Mouse (Mus musculus): ENCODE results near the gene Sap30bp.

DNA sequence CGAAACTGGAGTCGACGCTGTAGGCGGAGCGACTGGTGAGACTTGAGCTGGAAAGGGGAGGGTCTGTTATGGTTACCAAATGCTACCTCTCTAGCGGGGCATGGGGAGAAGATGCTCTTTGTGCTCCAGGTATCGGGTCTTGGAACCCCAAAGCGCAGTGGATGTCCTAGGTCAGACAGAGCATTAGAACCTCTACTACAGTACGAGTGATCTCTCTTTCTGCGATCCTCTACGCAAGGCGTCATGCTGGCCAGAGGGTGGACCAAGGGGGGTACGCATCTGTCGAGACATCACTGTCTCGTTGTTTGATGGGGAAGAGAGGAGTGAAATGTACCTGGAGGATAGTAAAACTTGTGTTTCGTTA lies 647 bp downstream of the Sap30bp start:
- TF ChIP-seq CTCF (conservative IDR thresholded peaks at IDR 0.05 in 1 of 2, IDR thresholded peaks at IDR 0.05 in 1 of 2; ENCODE audit: low read depth in 2 of 2, low read length in 2 of 2) (no peak), ZNF384 (IDR thresholded peaks at IDR 0.05; ENCODE audit: low read depth, low read length) (no peak), MAFK (IDR thresholded peaks at IDR 0.05; ENCODE audit: insufficient replicate concordance, low read length) (no peak), TBP (conservative IDR thresholded peaks at IDR 0.05; ENCODE audit: low read depth, low read length) (no peak), POLR2A (IDR thresholded peaks at IDR 0.05; ENCODE audit: low read depth, low read length) (no peak), USF1 (IDR thresholded peaks at IDR 0.05; ENCODE audit: low read depth, low read length) (no peak), NELFE (IDR thresholded peaks at IDR 0.05; ENCODE audit: low read depth, low read length) (no peak), MEF2A (IDR thresholded peaks at IDR 0.05; ENCODE audit: borderline replicate concordance, low read depth, low read length) (no peak), MAZ (IDR thresholded peaks at IDR 0.05; ENCODE audit: low read depth, low read length) (no peak), EP300 (IDR thresholded peaks at IDR 0.05; ENCODE audit: low read length) (no peak), KAT2A (IDR thresholded peaks at IDR 0.05; ENCODE audit: insufficient replicate concordance, low read length) (no peak), MYC (IDR thresholded peaks at IDR 0.05; ENCODE audit: low read depth, low read length) (no peak; the same call in 1 of the 2 replicates), SIN3A (IDR thresholded peaks at IDR 0.05; ENCODE audit: low read length) (no peak), ZKSCAN1 (IDR thresholded peaks at IDR 0.05; ENCODE audit: borderline replicate concordance, low read depth, low read length) (no peak)
